Mouse (Mus musculus) hindbrain, embryonic 16.5 days (tissue): ENCODE results near the gene Ppm1h. TPM values are rescaled to one million over a fixed set of nuclear protein-coding genes. Genes with fewer than 3 reads are reported as not detected.
"Not testable (repeated sequence)": the region's sequence is repeated elsewhere in the genome, so short reads cannot be mapped to it uniquely, and the experiment has no call there.

Experiments used
- ATAC-seq: fragments of 200-750 bp; cut with Nextera tagmentation; 2 replicates; pipeline ENCODE4 v1.8.0; 2017; ENCODE audit warnings: moderate TSS enrichment, moderate library complexity
- H3K27ac ChIP-seq: fragments of 300-500 bp; sonication (generic); 2 replicates; pipeline ENCODE4 v1.5.1; 2014; ENCODE audit warnings: low read depth, mild to moderate bottlenecking, control low read depth, low read length, moderate library complexity
- H3K27me3 ChIP-seq: fragments of 300-500 bp; sonication (generic); replicated peaks from 2 replicates; pipeline ENCODE4 v1.6.1; 2014; ENCODE audit warnings: low read length; ENCODE audit not compliant: control insufficient read depth, insufficient read depth
- H3K36me3 ChIP-seq: fragments of 300-500 bp; sonication (generic); 2 replicates; pipeline ENCODE4 v1.6.1; 2014; ENCODE audit warnings: mild to moderate bottlenecking, low read length, moderate library complexity, mixed read lengths; ENCODE audit not compliant: control insufficient read depth, insufficient read depth
- H3K4me1 ChIP-seq: fragments of 300-500 bp; sonication (generic); 2 replicates; pipeline ENCODE4 v1.6.1; 2014; ENCODE audit warnings: low read depth, low read length; ENCODE audit not compliant: control insufficient read depth, insufficient read depth
- H3K4me2 ChIP-seq: fragments of 300-500 bp; sonication (generic); 2 replicates; pipeline ENCODE4 v1.6.1; 2014; ENCODE audit warnings: mild to moderate bottlenecking, low read length, control low read depth, moderate library complexity
- H3K4me3 ChIP-seq: fragments of 300-500 bp; sonication (generic); 2 replicates; pipeline ENCODE4 v1.5.1; 2014; ENCODE audit warnings: mild to moderate bottlenecking, low read length, control low read depth, moderate library complexity
- H3K9ac ChIP-seq: fragments of 300-500 bp; sonication (generic); 2 replicates; pipeline ENCODE4 v1.6.1; 2014; ENCODE audit warnings: low read depth, mild to moderate bottlenecking, control low read depth, low read length, moderate library complexity
- H3K9me3 ChIP-seq: fragments of 300-500 bp; sonication (generic); 2 replicates; pipeline ENCODE4 v1.6.1; 2014; ENCODE audit warnings: mild to moderate bottlenecking, low read length, moderate library complexity; ENCODE audit not compliant: control insufficient read depth
- WGBS: fragments of 180-500 bp; shearing (Covaris S2); extraction: QIAGEN DNeasy Blood & Tissue Kit; methylation state at CpG from one replicate; pipeline ENCODE4 v1.1.7; 2014; 5-methylcytosine and 5-hydroxymethylcytosine counted together
- polyA plus RNA-seq: library from polyadenylated mRNA; unstranded; fragments of >200 nt; fragmentation: Nextera tagmentation; extraction: Ambion mirVana; gene quantifications from 2 replicates; pipeline ENCODE4 v1.2.1, GENCODE M21; 2015

Gene Ppm1h
- polyA plus RNA-seq, 1 experiment from 2014 or later: 33.5 TPM

GRCm38 (mm10) chr10:122957918-122958317 lies 279.4 kb downstream of the Ppm1h start:
- WGBS: 92% methylated on average over 2 of the region's 2 CpGs
- no peaks in the 10 kb centered on the region for H3K27me3 ChIP-seq
- no peaks in the 10 kb centered on the region for H3K4me1 ChIP-seq
- H3K4me3 ChIP-seq: no peak overlapping the region
- no peak overlapping the region for H3K27ac ChIP-seq
- no peaks in the 10 kb centered on the region for H3K9me3 ChIP-seq
- H3K36me3 ChIP-seq: no peaks in the 10 kb centered on the region
- H3K4me2 ChIP-seq: no peak overlapping the region
- ATAC-seq: no peak
- H3K9ac ChIP-seq: no peak overlapping the region

- Histone ChIP-seq H3K4me1 (peaks cover 6% of the 10 kb centered on the region), H3K36me3 (no peaks in the 10 kb centered on the region), H3K27me3 (no peaks in the 10 kb centered on the region), H3K4me2 (no peak overlapping the region), H3K9ac (no peak overlapping the region), H3K9me3 (no peaks in the 10 kb centered on the region), H3K4me3 (no peak overlapping the region), H3K27ac (no peak overlapping the region)
- 87% methylated on average over 5 of the region's 5 CpGs for WGBS
- no peak for ATAC-seq
Measured at GRCm38 (mm10) chr10:122958699-122959098, 280.1 kb downstream of the Ppm1h start.

GRCm38 (mm10) chr10:122960216-122960615 lies 281.7 kb downstream of the Ppm1h start:
- Histone ChIP-seq H3K9ac (no peak overlapping the region), H3K4me2 (no peak overlapping the region), H3K27me3 (no peaks in the 10 kb centered on the region), H3K36me3 (no peaks in the 10 kb centered on the region), H3K4me1 (peaks cover 14% of the 10 kb centered on the region), H3K9me3 (no peaks in the 10 kb centered on the region), H3K27ac (no peak overlapping the region), H3K4me3 (no peak overlapping the region)
- ATAC-seq: no peak
- 82% methylated on average over 16 of the region's 16 CpGs for WGBS

- H3K9ac ChIP-seq: no peak overlapping the region
- H3K27me3 ChIP-seq: no peaks in the 10 kb centered on the region
- H3K27ac ChIP-seq: no peak overlapping the region
- peaks cover 14% of the 10 kb centered on the region for H3K4me1 ChIP-seq
- no peak for ATAC-seq
- no peak overlapping the region for H3K4me2 ChIP-seq
- H3K9me3 ChIP-seq: no peaks in the 10 kb centered on the region
- 63% methylated on average over 16 of the region's 16 CpGs for WGBS
- no peaks in the 10 kb centered on the region for H3K36me3 ChIP-seq
- no peak overlapping the region for H3K4me3 ChIP-seq
Measured at GRCm38 (mm10) chr10:122960738-122961137, 282.2 kb downstream of the Ppm1h start.

- H3K4me1 ChIP-seq: peaks cover 14% of the 10 kb centered on the region
- 58% methylated on average over 9 of the region's 9 CpGs for WGBS
- H3K4me2 ChIP-seq: no peak overlapping the region
- no peak overlapping the region for H3K27ac ChIP-seq
- no peaks in the 10 kb centered on the region for H3K9me3 ChIP-seq
- H3K9ac ChIP-seq: no peak overlapping the region
- H3K4me3 ChIP-seq: no peak overlapping the region
- no peaks in the 10 kb centered on the region for H3K36me3 ChIP-seq
- no peaks in the 10 kb centered on the region for H3K27me3 ChIP-seq
- ATAC-seq: no peak
Measured at GRCm38 (mm10) chr10:122961494-122961893, 282.9 kb downstream of the Ppm1h start.

GRCm38 (mm10) chr10:122962651-122963050 lies 284.1 kb downstream of the Ppm1h start:
- Histone ChIP-seq H3K27me3 (no peaks in the 10 kb centered on the region), H3K4me1 (peaks cover 14% of the 10 kb centered on the region), H3K4me2 (no peak overlapping the region), H3K36me3 (no peaks in the 10 kb centered on the region), H3K9ac (no peak overlapping the region), H3K27ac (no peak overlapping the region), H3K4me3 (no peak overlapping the region), H3K9me3 (no peaks in the 10 kb centered on the region)
- ATAC-seq: no peak
- 48% methylated on average over 9 of the region's 9 CpGs for WGBS

GRCm38 (mm10) chr10:122963463-122964240 lies 285.1 kb downstream of the Ppm1h start:
- peak overlapping the region; percentile 48 for H3K27ac ChIP-seq
- peaks cover 14% of the 10 kb centered on the region for H3K4me1 ChIP-seq
- peak; percentile 70 for ATAC-seq
- no peaks in the 10 kb centered on the region for H3K27me3 ChIP-seq
- WGBS: 2% methylated on average over 21 of the region's 21 CpGs
- H3K9ac ChIP-seq: peak overlapping the region; percentile 45
- H3K4me2 ChIP-seq: peak overlapping the region; percentile 50
- peak overlapping the region; percentile 15 for H3K4me3 ChIP-seq
- H3K36me3 ChIP-seq: no peaks in the 10 kb centered on the region
- no peaks in the 10 kb centered on the region for H3K9me3 ChIP-seq

GRCm38 (mm10) chr10:122964241-122964636 lies 285.7 kb downstream of the Ppm1h start:
- H3K27me3 ChIP-seq: no peaks in the 10 kb centered on the region
- peak overlapping the region; percentile 48 for H3K27ac ChIP-seq
- no peak overlapping the region; the same call in 1 of the 2 replicates for H3K9ac ChIP-seq
- 15% methylated on average over 4 of the region's 4 CpGs for WGBS
- H3K4me3 ChIP-seq: no peak overlapping the region
- peak; percentile 25 for ATAC-seq
- H3K4me2 ChIP-seq: peak overlapping the region; percentile 50
- no peaks in the 10 kb centered on the region for H3K36me3 ChIP-seq
- no peaks in the 10 kb centered on the region for H3K9me3 ChIP-seq
- H3K4me1 ChIP-seq: peaks cover 14% of the 10 kb centered on the region

GRCm38 (mm10) chr10:122965650-122966049 lies 287.1 kb downstream of the Ppm1h start:
- H3K4me2 ChIP-seq, H3K27ac ChIP-seq, H3K36me3 ChIP-seq, H3K9me3 ChIP-seq, H3K27me3 ChIP-seq, ATAC-seq, H3K4me3 ChIP-seq, H3K9ac ChIP-seq: not testable (repeated sequence)
- peaks cover 14% of the 10 kb centered on the region for H3K4me1 ChIP-seq
- 47% methylated on average over 4 of the region's 5 CpGs for WGBS
